Mouse (Mus musculus): ENCODE measurements around the gene Hcfc2. TPM values are rescaled to one million over a fixed set of nuclear protein-coding genes. Genes with fewer than 3 reads are reported as not detected.
A peak's percentile ranks its signal among the peaks of the same experiment; 100 is the strongest.

Hcfc2 gene
- 10 to 100 TPM; 27.8 to 30.4 TPM for total RNA-seq (2021)
- 3.2 and 4.7 TPM in 2 replicates for polyA plus RNA-seq (2012; rRNA removed)
- long read RNA-seq, partial matches to known transcripts: 5 of 6 reads
- long read RNA-seq, other reads (novel, unspliced or antisense): 1 of 6 reads

DNA sequence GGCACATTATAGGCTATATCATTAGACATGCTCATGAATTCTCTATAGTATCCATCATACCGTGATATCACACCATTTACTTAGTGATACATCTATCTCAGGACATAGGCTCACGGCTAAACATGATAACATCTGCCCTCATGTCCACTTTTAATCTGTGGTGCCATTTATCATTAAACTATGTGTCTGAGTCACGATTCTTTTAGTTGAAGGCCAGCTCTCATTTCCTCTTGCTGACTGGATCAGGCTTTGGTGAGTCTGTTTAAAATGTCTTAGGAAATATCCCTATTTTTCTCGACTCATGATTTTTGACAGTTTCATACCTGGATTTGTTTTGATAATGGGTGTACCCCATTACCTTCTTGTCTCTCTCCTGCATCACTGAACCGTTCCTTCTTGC is at the start of gene Hcfc2:
TSS of gene Hcfc2 (plus strand) at position 205 of the 400 bp plus-strand sequence.
- peak; percentile 18 for DNase-seq

DNA sequence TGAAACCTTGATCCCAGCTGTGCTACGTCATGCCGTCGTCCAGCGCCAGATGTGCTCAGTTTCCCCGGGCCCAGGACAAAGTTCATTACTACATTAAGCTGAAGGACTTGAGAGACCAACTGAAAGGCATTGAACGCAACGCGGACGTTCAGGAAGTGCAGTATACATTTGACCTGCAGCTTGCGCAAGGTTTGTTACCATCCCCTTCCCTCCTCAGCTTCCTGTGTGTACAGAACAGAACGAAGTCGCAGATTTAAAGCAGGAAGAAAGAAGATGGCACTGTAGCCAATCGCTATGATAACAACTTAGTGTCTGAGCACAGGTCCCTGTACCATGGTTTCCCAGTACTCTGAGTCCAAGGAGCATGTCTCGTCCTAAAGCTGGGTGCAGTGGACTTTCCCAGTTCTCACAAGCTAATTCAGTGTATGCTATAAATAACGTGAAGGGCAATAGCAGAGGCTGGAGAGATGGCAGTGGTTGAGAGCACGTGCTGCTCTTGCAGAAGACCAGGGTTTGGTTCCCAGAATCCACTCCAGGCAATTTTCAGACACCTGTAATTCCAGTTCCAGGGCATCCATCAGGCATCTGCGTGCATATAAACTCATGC is 48.7 kb upstream of the Hcfc2 start:
- DNase-seq: no peak

DNA sequence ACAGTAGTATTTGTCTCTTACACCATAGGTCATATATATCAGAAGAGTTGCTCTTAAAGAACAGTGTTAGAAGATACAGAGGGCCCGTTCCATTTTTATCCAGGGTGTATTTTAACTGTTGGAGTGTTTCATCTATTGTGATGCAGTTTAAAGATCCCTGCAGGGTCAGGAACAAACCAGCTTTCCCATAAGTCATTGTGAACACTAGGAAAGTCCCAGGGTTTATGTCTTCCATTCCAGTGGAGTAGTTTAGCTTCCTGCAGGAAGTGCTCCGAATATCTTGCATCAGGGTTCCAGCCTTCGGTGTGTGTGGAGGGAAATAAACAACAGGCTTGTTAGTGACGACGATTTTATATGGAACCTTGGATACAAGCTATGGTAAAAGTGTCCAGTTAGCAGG is 44.7 kb upstream of the Hcfc2 start:
- DNase-seq: no peak

DNA sequence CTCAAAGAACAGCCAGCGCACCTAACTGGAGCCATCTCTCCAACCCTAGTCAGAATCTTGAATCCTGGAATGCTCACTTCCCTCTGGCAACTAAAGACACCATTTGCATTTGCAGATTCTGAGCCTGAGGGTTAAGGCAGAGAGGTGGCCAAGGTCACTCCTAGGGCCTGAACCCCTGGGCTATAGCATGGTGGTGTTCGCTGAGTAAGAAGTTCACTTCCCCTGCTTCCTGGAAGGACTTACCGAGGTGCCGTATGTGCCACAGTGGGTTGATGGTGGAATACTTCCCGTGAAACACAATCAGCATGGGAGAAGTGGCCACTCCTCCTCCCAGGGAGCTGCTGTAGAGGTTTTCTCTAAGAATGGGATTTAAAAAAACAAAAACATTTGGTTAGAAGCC is 43.3 kb upstream of the Hcfc2 start:
- DNase-seq: no peak

DNA sequence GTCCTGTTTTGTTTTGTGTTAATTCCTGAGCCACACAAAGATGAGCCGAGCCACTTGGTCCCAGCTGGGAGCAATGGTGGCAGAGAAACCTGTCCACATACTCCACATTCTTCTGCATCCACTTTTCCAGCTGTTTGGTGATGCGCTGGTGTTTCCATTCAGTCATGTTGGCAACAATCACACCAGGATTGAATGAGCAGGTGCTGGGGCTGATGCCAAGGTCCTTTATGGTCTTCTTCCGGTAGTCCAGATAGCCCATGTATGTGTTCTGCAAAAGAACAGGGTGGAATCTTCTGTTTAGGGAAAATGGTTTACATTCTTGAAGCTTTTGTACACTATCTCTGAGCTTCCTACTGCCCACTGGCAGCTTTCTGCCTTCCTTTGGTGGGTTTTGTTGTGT is 41.4 kb upstream of the Hcfc2 start:
- no peak for DNase-seq

DNA sequence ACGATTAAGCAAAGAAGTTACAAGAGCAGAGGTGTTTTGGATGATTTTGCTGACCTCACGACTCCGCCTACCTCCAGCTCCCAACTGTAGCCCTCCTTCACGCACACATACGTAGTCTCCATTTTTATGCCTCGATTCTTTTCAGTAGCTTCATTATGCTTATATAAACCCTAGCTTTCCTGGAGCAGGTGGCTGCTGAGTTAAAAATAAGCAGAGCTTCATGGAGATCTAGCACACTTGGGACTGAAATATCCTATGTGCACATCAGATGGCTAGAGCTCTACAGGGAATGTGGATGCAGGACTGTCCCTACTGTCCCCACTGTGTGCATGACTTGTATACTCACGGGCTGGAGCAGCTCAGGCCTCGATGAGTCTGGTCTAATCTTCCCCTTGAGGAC is 34.1 kb upstream of the Hcfc2 start:
- DNase-seq: no peak

DNA sequence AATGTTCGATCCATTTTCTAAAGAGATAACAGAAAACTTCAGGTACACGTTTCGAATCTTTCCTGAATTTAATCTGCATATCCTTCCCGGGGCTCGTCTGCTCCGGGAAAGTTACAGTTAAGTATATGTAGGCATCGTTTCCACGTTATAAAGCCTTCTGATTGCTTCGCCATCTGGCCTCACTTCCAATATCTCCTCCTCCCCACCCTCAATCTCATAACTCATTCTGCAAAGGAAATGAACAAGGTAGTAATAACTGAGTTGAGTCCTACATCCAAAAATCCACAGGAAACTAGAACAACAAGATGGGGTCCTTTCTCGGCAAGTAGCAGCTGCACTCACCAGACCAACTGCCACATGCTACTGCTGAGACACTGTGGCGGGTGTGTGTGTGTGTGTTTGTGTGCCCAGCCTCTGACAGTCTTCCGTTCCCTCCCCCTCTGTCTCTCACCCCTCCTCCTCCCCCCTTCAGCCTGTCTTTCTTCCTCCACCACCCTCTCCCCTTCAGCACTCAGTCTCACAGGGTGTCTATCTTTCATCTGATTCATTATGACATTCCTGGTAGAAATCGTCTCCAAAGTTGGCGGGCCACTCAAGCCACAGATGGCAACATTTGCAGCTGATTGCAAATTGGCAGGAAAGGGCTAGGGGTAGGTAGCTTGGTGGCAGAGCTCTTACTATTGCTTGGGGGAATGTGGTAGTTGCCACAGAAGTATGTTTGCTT is 33.5 kb upstream of the Hcfc2 start:
- DNase-seq: no peak

DNA sequence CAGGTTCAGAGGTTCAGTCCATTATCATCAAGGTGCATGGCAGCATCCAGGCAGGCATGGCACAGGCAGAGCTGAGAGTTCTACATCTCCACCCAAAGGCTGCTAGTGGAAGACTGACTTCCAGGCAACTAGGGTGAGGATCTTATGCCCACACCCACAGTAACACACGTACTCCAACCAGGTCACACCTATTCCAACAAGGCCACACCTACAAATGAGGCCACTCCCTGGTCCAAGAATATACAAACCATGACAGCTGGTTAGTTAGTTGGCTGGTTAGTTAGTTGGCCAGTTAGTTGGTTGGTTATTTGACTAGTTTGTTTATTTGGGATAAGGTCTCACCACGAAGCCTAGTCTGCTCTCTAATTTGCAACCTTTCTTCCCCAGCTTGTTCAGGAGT is 32.7 kb upstream of the Hcfc2 start:
- no peak for DNase-seq

DNA sequence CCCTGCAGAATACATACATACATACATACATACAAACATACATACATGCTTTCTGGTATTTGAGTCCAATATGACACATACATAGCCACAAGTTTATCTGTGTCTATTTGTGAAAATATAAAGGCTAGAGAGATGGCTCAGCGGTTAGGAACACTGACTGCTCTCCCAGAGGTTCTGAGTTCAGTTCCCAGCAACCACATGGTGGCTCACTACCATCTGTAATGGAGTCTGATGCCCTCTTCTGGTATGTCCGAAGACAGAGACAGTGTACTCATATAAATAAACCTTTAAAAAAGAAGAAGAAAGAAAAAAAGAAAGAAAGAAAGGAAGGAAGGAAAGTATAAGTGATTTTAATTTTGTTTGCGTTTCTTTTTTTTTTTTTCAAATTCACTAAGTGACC is 30.0 kb upstream of the Hcfc2 start:
- DNase-seq: no peak

DNA sequence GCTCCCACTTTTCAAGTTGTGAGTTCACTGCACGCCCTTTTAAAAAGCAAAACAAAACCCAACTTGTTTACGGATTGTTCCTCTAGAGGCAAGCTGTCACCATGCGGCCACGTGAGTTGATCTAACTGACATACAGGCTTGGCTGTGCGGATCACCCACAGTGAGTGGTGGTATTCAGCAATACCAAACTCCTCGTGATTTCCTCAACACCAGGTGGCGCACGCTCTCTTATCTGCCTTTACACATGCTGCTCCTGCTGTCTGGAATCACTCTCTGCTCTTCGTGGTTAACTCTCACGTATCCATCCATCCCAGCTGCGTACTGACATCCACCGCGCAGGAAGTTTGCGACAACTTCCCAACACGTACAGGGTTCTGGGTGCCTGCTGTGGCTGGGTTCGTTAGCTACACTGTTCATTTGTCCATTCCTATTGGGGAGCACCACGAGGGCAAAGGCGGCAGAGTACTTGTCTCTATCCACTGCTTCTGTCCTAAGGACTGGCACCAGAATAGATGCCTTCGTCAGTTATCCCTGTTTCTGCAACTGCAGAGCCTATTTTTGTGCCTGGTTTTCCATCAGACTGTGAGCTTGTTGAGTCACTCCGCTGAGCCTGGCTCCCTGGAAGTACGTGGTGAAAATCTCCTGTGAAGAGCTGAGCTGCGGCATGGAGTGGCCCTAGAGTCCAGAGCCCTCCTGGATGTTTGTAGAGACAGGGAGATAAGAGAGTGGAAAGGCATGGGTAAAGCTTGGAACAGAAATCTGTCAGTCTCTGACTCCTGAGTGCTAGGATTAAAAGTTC is 29.3 kb upstream of the Hcfc2 start:
- DNase-seq: peak; percentile 87

DNA sequence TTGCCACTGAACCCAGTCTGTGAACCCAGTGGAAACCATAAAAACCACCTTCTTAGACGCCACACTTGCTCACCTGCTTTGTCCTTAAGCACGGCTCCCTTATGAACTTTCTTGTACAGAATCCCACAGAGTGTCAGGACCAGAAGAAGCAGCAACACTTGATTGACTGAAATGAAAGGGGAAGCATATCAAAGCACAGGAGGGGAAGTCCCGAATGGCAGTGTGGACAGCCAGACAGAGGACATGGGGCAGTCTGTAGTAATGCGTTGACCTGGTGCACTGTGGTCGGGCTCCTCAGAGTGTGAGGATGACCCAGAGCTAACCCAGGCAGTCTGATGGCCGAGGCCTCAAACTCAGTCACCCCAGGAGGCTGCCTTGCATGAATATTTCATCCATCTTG is 25.8 kb upstream of the Hcfc2 start:
- no peak for DNase-seq

DNA sequence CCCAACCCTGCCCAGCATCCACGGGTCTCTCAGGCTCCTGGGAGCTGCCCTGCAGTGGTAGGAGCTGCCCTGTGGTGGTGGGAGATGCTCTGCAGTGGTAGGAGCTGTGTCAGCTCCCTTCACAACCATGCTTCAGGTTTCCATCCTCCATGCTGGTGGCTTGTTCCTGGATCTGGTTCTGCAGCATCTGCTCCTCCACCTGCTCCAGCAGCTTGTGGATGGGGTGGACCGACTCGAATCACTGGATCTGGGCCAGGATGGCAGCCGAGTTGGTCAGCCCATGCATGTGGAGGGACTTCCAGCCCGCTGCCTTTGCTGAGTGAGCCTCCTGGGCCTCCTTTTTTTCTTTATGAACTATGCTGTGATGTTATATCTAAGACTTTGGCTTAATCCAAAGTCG is 19.0 kb upstream of the Hcfc2 start:
- no peak for DNase-seq

DNA sequence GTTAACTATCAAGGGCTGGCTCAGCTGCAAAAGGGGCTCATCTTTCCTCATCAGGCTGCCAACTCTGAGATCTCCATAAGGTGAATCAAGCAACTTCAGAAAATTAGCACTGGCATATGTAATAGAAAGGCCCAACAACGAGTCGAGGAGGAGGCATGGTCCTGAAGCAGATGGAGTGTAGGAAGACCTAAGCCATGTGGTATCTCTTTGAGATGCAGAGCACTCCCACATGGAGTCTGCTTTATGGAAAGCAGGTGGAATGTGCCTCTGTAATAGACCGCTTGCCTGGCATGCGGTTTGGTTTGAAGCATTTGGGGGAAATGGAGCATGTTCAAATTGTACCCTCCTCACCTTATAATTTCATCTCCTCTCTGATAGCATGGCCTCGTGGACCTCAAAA is 15.2 kb upstream of the Hcfc2 start:
- DNase-seq: no peak

DNA sequence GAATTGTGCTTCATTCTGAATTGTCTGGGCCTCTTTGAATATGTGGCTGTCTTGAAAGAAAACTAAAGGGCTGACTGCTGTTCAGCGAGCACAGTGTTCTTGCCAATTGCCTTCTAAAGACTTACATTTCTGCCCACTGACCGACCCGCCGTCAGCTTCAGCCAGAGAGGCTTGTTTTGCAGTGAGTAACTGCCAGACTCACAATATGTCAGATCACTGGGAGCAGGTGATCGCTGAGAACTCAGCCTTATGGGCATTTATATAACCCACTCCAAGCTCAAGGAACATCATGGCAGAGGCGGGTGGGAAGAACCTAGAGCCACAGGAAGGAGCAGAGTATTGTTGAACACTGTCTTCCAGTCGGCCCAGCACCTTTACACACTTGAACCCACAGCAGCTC is 14.3 kb upstream of the Hcfc2 start:
- DNase-seq: no peak

DNA sequence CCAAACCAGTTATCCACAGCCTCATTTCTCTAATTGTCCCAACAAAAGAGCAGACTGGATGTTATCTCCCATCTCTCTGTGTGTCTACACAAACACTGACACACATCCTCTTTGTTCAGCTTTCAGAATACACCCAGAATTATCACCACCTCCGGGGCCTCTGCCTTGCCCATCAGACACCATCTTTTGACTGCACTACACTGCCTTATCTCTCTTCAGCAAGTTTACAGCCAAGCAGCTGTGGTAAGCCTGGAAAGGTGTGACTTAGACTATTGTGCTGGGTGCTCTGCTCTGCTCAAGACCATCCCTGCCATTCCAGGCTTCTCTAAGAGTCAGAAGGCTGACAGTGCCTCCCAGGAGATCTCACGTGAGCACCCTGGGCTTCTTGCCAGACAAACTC is 10.5 kb upstream of the Hcfc2 start:
- DNase-seq: no peak

DNA sequence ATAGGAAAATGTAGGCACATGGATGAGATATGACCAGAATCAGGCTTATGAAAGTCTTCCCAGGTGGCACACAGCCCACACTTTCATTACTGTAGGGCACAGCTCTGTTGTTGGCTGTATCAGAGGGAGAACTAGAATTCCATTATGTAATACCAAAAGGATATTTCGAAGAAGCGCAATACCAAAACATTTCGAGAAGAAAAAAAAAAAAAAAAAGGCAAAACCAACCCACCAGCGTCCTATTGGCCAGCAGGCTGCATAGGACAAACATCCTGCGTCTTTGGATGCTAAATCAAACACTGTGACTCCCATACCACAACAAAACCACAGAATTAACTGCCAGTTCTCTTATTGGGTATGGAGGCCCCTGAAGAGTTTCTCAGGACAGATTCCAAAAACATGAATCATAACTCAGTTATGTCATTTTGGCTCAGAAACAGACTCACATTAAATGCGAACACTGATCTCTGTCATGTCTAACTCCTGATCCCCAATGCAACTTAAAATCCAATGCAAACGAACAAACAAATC is 6.2 kb upstream of the Hcfc2 start:
- DNase-seq: peak; percentile 30

DNA sequence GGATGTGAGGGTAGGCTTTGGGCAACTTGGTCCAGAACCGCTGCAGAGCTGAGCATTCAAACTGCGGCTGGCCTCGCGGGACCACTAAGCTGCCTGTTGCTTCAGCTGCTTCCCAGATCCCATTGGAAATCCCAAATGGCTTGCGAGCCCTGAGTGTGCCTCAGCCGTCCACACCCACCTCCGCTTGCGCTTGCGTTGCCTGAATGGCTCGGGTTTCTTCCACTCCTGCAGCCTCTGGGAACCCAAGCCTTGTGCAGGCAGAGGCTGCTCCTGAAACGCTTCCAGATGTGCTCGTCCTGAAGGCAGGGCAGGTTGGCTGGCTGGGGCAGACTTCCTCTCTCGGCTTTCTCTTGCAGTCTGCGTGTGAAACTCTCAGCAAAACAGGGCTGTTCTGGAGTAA is 5.5 kb upstream of the Hcfc2 start, which contains the start of gene Glt8d2:
TSS of gene Glt8d2 (minus strand) at position 157 of the 400 bp plus-strand sequence.
- DNase-seq: peak; percentile 67

DNA sequence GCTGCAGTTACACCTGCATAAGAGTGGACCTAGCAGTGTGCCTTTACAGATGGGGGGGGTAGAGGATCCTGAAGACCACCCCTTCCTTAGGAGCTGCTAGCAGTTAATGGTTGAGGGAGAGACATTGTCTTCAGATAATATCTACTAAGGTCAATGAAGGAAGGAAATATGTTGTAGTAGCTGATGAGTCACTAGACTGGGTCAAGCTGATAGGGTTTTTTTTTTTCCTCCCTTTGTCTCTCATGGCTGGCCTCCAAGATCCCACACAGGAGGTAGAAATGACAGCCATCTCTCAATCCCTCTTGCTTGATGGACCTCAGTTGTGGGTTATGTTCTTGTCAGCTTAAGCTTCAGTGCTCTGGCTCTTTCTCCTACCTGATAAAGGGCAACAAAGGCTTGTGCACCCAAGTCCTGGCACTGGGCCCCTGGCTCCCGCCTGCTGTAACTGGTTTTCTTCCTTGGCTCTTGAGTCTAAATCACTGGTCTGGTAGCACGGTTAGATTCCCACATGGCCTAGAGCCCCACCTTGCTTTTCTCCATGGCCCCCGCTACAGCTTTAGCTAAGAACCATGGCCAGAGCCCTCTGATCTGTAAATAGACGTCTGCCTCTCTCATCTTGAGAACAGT is 606 bp downstream of the Hcfc2 start:
- DNase-seq: peak; percentile 30

DNA sequence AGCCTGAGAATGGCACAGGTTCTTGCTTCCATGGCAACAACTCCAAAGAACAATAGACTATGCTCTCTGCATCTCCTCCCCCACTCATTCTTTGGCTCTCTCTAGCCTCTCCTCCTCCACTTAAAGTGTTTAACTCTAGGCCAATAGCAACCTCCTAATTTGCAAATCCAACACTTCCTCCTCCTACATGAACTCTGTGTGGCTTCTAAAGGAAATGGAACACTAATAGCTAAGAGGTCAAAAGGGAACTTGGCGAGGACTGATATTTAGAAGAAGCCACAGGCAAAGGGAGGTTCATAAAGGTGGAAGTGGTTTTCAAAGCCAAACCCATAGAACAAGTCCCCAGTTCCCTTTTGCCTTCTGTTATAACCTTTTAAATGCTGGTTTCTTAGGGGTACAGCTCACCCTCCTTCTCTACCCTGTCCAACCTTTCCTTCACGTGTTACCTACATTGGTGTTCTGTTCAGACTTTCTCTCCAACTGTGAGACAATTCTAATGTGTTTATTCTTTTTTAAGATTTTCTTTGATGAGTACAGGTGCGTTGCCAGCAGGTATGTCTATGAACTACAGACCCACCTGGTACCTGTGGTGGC is 1.4 kb downstream of the Hcfc2 start:
- no peak for DNase-seq

DNA sequence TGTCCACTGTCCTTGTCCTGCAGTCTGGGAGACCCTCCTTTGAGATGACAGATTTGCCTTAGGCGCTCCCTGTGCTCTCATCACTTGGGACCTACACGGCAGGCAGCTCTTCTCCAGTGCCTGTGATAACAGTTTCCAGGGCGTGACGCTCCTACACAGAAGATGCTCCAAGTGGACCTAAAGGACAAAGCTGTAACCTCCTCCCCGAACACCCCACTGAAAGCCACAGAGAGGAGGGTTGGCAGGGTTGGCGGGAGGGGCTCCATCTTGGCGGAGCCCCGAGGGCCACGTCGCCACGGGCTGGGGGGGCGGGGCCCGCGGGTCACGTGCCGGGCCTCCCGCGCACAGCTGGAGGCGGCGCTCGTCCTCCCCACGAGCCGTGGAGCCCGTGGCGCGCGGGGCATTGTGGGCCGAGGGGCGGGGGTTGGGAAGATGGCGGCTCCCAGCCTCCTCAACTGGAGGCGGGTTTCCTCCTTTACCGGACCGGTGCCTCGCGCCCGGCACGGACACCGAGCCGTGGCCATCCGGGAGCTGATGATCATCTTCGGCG is 2.8 kb downstream of the Hcfc2 start:
- DNase-seq: peak; percentile 95

DNA sequence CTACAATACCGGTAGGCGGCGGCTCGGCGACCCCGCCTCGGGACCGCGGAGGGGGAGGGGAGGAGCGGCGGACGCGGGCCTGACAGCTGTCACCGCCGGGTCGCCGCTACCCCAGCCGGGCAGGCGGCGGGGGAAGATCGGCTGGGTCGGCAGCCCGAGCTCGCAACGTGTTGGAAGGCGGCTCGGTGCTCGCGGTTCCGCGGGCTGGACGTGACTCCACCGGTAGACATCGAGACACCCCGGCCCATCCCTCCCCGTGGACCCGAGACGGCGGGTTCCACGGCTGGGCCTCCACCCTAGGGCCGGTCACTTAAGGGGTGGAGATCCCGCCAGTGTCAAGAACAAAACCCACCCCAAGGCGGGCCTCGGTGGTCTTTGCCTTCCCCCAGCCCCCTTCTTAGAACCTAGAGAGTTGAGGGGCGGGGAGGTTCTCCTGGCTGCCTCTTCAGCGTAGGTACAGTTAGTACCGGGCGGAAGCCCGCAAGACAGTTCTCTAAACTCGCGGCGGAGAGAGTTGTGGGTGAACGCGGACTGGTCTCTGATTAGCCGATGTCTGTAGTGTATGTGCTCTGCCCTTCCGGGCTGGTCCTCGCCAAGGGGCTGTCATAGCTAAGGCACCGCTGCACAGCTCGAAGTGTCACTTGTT is 3.5 kb downstream of the Hcfc2 start:
- DNase-seq: no peak

All from adrenal gland, adult 2 months (tissue).